Mouse (Mus musculus) ES-CJ7 (cell line): Measurements from ENCODE around the gene Gm17720.
A peak's percentile ranks its signal among the peaks of the same experiment; 100 is the strongest.

Experiments used
- DNase-seq: peaks from one replicate; pipeline ENCODE4 v3.0.0; 2011; ENCODE audit warnings: low read depth, low spot score

The Gm17720 gene

GRCm38 (mm10) chr8:110102653-110103052 is at the start of gene Gm17720:
Gene Gm17720, minus strand, starts transcription at chr8:110102753.
- DNase-seq: no peak

- peak; percentile 86 for DNase-seq
Observed at GRCm38 (mm10) chr8:110145538-110145937, 43.0 kb upstream of the Gm17720 start.

GRCm38 (mm10) chr8:110140770-110141169 is 38.2 kb upstream of the Gm17720 start:
- DNase-seq: no peak

GRCm38 (mm10) chr8:110140156-110140555 is 37.6 kb upstream of the Gm17720 start:
- DNase-seq: no peak

GRCm38 (mm10) chr8:110135515-110135914 is 33.0 kb upstream of the Gm17720 start:
- DNase-seq: no peak

- no peak for DNase-seq
Observed at GRCm38 (mm10) chr8:110134236-110134635, 31.7 kb upstream of the Gm17720 start.

- peak; percentile 96 for DNase-seq
Observed at GRCm38 (mm10) chr8:110130537-110130936, 28.0 kb upstream of the Gm17720 start.

GRCm38 (mm10) chr8:110119715-110120114 is 17.2 kb upstream of the Gm17720 start:
- DNase-seq: peak; percentile 77

- DNase-seq: peak; percentile 56
Observed at GRCm38 (mm10) chr8:110101676-110102075, 877 bp downstream of the Gm17720 start.

GRCm38 (mm10) chr8:110100907-110101306 is 1.6 kb downstream of the Gm17720 start, which contains the start of gene Gm21964:
Gene Gm21964, plus strand, starts transcription at chr8:110101207.
- DNase-seq: no peak

- DNase-seq: no peak
Observed at GRCm38 (mm10) chr8:110091869-110092268, 10.7 kb downstream of the Gm17720 start.

- DNase-seq: no peak
Observed at GRCm38 (mm10) chr8:110082416-110083105, 20.0 kb downstream of the Gm17720 start.

GRCm38 (mm10) chr8:110079282-110080221 is 23.0 kb downstream of the Gm17720 start, which contains the start of gene Zfp612:
Gene Zfp612, plus strand, starts transcription at chr8:110079746.
- peak; percentile 56 for DNase-seq

- DNase-seq: no peak
Observed at GRCm38 (mm10) chr8:110074496-110074895, 28.1 kb downstream of the Gm17720 start.

GRCm38 (mm10) chr8:110071600-110071999 is 31.0 kb downstream of the Gm17720 start:
- peak; percentile 78 for DNase-seq

- DNase-seq: no peak
Observed at GRCm38 (mm10) chr8:110069706-110070105, 32.8 kb downstream of the Gm17720 start.

GRCm38 (mm10) chr8:110065676-110066075 is 36.9 kb downstream of the Gm17720 start:
- no peak for DNase-seq

GRCm38 (mm10) chr8:110064606-110065365 is 37.8 kb downstream of the Gm17720 start:
- DNase-seq: no peak

GRCm38 (mm10) chr8:110064161-110064560 is 38.4 kb downstream of the Gm17720 start:
- no peak for DNase-seq

GRCm38 (mm10) chr8:110058207-110058606 is 44.3 kb downstream of the Gm17720 start:
- no peak for DNase-seq

GRCm38 (mm10) chr8:110051208-110051607 is 51.3 kb downstream of the Gm17720 start:
- no peak for DNase-seq

GRCm38 (mm10) chr8:110040509-110040908 is 62.0 kb downstream of the Gm17720 start:
- DNase-seq: no peak
